Mouse (Mus musculus) thymus, postnatal 36 days (tissue): ENCODE results near the gene Tbc1d4.

Experiments
- DNase-seq, 2 experiments: peaks; one replicate each; pipeline ENCODE4 v3.0.0; 2022; ENCODE audit warnings: mixed read lengths in 2 of 2

Tbc1d4 gene

GRCm38 (mm10) chr14:101527420-101527996, 81.5 kb downstream of the Tbc1d4 start:
- DNase-seq = no peak

GRCm38 (mm10) chr14:101526478-101526877, 82.5 kb downstream of the Tbc1d4 start:
- no peak for DNase-seq

GRCm38 (mm10) chr14:101519964-101520363, 89.0 kb downstream of the Tbc1d4 start:
- no peak for DNase-seq

- no peak for DNase-seq
These were observed 90.7 kb downstream of the Tbc1d4 start for GRCm38 (mm10) chr14:101518259-101518658.

GRCm38 (mm10) chr14:101517801-101518200, 91.2 kb downstream of the Tbc1d4 start:
- no peak for DNase-seq

- no peak for DNase-seq
These were observed 91.7 kb downstream of the Tbc1d4 start for GRCm38 (mm10) chr14:101517341-101517740.

GRCm38 (mm10) chr14:101516864-101517263, 92.1 kb downstream of the Tbc1d4 start:
- DNase-seq = no peak

- peak in 1 of 2 experiments; percentile 6 for DNase-seq
These were observed 93.0 kb downstream of the Tbc1d4 start for GRCm38 (mm10) chr14:101516031-101516430.

- DNase-seq = no peak
These were observed 93.7 kb downstream of the Tbc1d4 start for GRCm38 (mm10) chr14:101515271-101515670.

GRCm38 (mm10) chr14:101514557-101514971, 94.4 kb downstream of the Tbc1d4 start:
- no peak for DNase-seq

GRCm38 (mm10) chr14:101513163-101513562, 95.8 kb downstream of the Tbc1d4 start:
- DNase-seq = no peak

- DNase-seq = no peak
These were observed 97.6 kb downstream of the Tbc1d4 start for GRCm38 (mm10) chr14:101511410-101511809.

- peak; percentile 4 to 16 for DNase-seq
These were observed 98.3 kb downstream of the Tbc1d4 start for GRCm38 (mm10) chr14:101510540-101511313.

GRCm38 (mm10) chr14:101509759-101510158, 99.2 kb downstream of the Tbc1d4 start:
- DNase-seq = no peak

- DNase-seq = no peak
These were observed 101.0 kb downstream of the Tbc1d4 start for GRCm38 (mm10) chr14:101507956-101508355.

GRCm38 (mm10) chr14:101507146-101507545, 101.8 kb downstream of the Tbc1d4 start:
- no peak for DNase-seq

- no peak for DNase-seq
These were observed 103.2 kb downstream of the Tbc1d4 start for GRCm38 (mm10) chr14:101505805-101506204.

GRCm38 (mm10) chr14:101504473-101505200, 104.4 kb downstream of the Tbc1d4 start:
- DNase-seq = peak; percentile 12 to 15

GRCm38 (mm10) chr14:101503168-101503961, 105.6 kb downstream of the Tbc1d4 start:
- no peak for DNase-seq

- no peak for DNase-seq
These were observed 107.1 kb downstream of the Tbc1d4 start for GRCm38 (mm10) chr14:101501868-101502267.

GRCm38 (mm10) chr14:101501452-101501851, 107.5 kb downstream of the Tbc1d4 start:
- DNase-seq = no peak

GRCm38 (mm10) chr14:101500826-101501225, 108.2 kb downstream of the Tbc1d4 start:
- no peak for DNase-seq

- no peak for DNase-seq
These were observed 109.2 kb downstream of the Tbc1d4 start for GRCm38 (mm10) chr14:101499838-101500237.
